Mouse (Mus musculus) ES-Bruce4 (cell line): ENCODE measurements around the gene Pgbd1.

ENCODE experiments used
- CTCF ChIP-seq: IDR thresholded peaks from one replicate; pipeline ENCODE4 v1.8.1; 2011; ENCODE audit warnings: low read depth, low read length
- EP300 ChIP-seq: IDR thresholded peaks from 2 replicates; pipeline ENCODE4 v1.6.1; 2011; ENCODE audit warnings: low read depth, low read length; ENCODE audit not compliant: insufficient read depth
- POLR2A ChIP-seq: IDR thresholded peaks from one replicate; pipeline ENCODE4 v1.8.1; 2011; ENCODE audit warnings: low read length; ENCODE audit not compliant: insufficient read depth

DNA sequence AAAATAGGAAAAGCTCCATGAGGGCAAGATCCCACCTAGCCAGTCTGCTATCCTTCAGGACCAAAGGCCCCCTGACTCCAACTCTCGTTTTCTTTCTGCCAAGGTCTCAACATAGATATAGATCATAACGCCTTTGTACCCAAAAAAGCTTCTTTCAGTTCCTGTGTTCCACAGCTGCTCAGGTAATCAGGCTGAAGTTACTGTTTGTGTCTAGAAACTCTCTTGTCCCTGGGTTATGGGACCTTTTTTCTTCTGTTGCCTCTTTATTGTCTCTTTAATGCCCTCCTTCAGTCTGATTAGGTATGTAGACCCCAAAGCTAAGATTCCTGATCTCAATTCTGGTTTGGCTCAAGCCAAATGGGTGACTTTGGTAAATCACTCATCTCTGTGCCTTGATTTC, 43.4 kb downstream of the Pgbd1 start:
- no peak for TF ChIP-seq CTCF
- TF ChIP-seq POLR2A: no peak
- no peak for TF ChIP-seq EP300
